Mouse (Mus musculus): ENCODE measurements around the gene Mroh3. TPM values are rescaled to one million over a fixed set of nuclear protein-coding genes. Genes with fewer than 3 reads are reported as not detected.

Mroh3 gene
- polyA plus RNA-seq, 1 experiment from 2014 or later: 0.48 TPM

DNA sequence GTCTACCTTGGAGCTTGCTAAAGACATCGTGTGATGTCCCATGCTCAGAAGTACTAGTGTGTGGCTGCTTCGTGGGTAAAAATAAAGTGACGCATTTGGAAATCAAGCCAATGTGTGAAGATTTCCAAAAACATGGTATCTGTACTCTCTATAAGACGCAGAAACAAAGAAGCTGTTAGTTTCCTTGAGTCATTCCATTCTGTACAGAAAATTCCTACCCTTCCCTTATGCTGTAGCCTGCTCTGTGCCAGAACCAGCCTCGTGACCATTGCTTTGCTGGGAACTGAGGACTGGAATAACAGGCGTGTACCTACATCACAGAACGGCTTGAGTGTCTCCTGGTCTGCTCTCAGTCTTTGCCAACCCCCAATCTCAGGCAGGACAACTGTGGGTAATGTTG, 29.2 kb upstream of the Mroh3 start:
- H3K9me3 ChIP-seq (replicated peaks): no peaks in the 10 kb centered on the region
- no peak overlapping the region for H3K4me3 ChIP-seq (replicated peaks)
- 89% methylated on average over 7 of the region's 7 CpGs for WGBS
- no peak overlapping the region for H3K4me2 ChIP-seq
- H3K27ac ChIP-seq: no peak overlapping the region
- ATAC-seq (replicated peaks; ENCODE audit: low FRiP score): no peak
- no peaks in the 10 kb centered on the region for H3K36me3 ChIP-seq
- no peaks in the 10 kb centered on the region for H3K27me3 ChIP-seq
- H3K4me1 ChIP-seq: no peaks in the 10 kb centered on the region
- no peak overlapping the region for H3K9ac ChIP-seq

DNA sequence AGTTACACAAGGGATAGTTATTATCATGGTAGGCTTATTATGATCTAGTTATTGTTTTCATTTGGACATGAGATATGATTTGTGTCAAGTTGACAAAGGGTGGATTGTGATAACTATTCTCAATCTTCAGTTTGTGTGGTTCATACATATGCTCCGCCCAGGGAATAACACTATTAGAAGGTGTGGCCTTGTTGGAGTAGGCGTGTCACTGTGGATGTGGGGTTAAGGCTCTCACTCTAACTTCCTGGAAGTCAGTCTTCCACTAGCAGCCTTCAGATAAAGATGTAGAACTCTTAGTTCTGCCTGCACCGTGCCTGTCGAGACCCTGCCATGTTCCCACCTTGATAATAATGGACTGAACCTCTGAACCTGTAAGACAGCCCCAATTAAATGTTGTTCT, 25.9 kb upstream of the Mroh3 start:
- no peak overlapping the region for H3K27ac ChIP-seq
- no peak overlapping the region for H3K4me2 ChIP-seq
- H3K36me3 ChIP-seq: no peaks in the 10 kb centered on the region
- H3K9ac ChIP-seq: no peak overlapping the region
- H3K4me1 ChIP-seq: peaks cover 8% of the 10 kb centered on the region
- H3K9me3 ChIP-seq (replicated peaks): no peaks in the 10 kb centered on the region
- no peak overlapping the region for H3K4me3 ChIP-seq (replicated peaks)
- 91% methylated on average over 4 of the region's 4 CpGs for WGBS
- H3K27me3 ChIP-seq: no peaks in the 10 kb centered on the region; the same call in 1 of the 2 replicates
- no peak for ATAC-seq (replicated peaks; ENCODE audit: low FRiP score)

DNA sequence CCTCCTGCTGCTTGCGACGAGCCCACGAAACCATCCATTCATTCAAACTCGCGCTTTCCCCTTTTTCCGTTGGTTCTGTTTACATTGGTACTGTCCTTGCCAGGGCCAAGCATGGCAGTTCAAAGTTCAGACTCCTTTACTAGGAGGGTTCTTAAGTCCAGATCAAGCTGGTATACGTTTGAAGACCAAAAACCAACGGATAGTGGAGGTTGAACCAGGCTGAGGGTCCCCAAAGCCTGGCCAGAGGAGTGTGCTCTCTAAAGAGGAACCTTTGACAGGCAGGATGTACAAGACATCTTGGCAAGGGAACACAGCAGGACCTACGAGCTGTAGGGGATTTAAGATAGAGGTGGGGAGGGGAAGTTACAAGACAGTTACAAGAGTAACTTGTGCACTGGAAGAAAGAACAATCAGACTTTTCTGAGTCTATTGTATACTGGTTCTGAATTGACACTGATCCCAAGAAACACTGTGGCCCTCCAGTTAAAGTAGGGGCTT, 22.0 kb upstream of the Mroh3 start:
- 3% methylated on average over 9 of the region's 9 CpGs for WGBS
- Histone ChIP-seq H3K9ac (peak overlapping the region; percentile 45), H3K4me1 (peaks cover 46% of the 10 kb centered on the region), H3K4me2 (peak overlapping the region; percentile 91), H3K36me3 (no peaks in the 10 kb centered on the region), H3K9me3 (replicated peaks) (no peaks in the 10 kb centered on the region), H3K27ac (no peak overlapping the region), H3K4me3 (replicated peaks) (peak overlapping the region; percentile 54), H3K27me3 (peaks cover 7% of the 10 kb centered on the region; the same call in 1 of the 2 replicates)
- no peak for ATAC-seq (replicated peaks; ENCODE audit: low FRiP score)

DNA sequence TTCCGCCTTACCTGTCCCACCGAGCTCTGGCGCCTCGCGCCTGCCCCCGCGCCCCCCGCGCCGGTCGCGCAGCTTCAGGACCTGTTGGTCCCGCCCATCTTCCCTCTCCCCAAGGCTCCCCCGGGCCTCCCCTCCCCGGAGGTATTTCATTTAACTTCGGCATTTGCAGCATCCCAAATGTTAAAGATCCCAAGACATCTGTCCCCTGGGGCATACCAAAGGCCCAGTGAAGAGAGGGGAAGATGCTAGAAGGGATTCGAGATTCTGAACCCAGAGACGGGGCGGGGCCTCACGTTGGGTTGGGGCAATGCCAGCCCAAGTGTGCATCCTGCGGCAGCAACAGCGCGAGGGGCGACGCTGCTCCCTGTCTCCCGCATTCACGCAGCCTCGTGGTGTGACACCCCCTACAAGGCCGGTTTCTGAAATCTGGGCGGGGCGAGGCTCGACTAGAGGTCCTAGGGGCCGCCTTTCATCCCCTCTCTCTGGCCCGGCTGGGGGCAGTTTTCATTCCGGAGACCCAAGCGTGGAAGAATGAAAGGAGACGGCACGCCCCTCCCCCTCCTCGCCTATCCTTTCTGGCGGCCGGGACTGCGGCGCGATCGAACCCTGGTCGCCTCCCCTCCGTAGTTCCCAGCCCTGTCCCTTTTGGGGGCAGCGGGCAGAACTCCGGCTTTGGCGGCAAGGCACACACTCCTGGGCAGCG, 21.4 kb upstream of the Mroh3 start, which contains the start of gene Inava:
Gene Inava, minus strand, starts transcription at position 373 of the 703 bp plus-strand sequence.
- under 1% methylated on average over 50 of the region's 51 CpGs for WGBS
- Histone ChIP-seq H3K4me3 (replicated peaks) (peak within 1 kb of the TSS; percentile 54), H3K9me3 (replicated peaks) (no peaks in the 10 kb centered on the region), H3K9ac (peak within 1 kb of the TSS; percentile 45), H3K36me3 (no peaks in the 10 kb centered on the region), H3K27ac (peak within 1 kb of the TSS; percentile 87), H3K27me3 (peaks cover 7% of the 10 kb centered on the region; the same call in 1 of the 2 replicates), H3K4me1 (peaks cover 52% of the 10 kb centered on the region), H3K4me2 (peak within 1 kb of the TSS; percentile 91)
- ATAC-seq (replicated peaks; ENCODE audit: low FRiP score): peak; percentile 87

DNA sequence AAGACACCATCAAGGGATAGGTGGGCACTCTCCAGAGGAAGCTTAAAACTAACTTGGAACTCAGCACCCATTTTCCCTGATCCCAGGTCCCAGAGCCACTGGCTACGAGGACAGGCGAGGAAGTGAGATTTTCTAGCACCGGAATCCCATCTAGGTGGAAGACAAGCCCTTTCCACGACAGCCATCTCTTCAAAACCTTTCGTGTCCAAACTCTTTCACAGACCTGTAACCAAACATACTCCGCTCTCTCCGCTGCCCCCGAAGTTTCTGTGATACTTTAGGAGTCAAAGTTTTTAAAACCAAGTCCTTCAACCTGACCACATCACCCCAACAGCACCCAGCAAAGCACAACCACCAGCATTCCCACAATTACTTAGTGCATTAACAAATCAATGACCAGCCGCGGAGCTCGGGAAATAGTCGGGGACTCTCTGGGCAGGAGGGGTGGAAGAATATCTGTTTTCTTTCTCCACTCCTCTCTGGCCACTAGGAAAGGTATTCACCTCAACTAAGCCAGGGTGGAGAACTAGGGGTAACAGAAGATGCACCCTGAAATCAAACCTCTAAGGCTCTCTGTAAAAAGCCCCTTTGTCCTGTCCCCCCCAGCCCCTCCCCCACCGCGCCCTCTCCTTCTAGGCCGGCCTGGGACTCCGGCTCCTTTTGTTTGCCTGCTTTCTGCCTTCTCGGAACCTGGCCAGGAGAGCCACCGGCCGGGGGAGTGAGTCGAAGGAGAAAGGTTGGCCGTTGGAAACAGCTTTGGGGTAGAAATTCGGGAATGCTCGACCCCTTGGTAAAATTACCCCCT, 20.6 kb upstream of the Mroh3 start:
- Histone ChIP-seq H3K4me3 (replicated peaks) (peak overlapping the region; percentile 54), H3K4me2 (peak overlapping the region; percentile 91), H3K27me3 (peaks cover 7% of the 10 kb centered on the region; the same call in 1 of the 2 replicates), H3K4me1 (peaks cover 60% of the 10 kb centered on the region), H3K36me3 (no peaks in the 10 kb centered on the region), H3K9ac (peak overlapping the region; percentile 45), H3K9me3 (replicated peaks) (no peaks in the 10 kb centered on the region), H3K27ac (peak overlapping the region; percentile 87)
- no peak for ATAC-seq (replicated peaks; ENCODE audit: low FRiP score)
- WGBS: 1% methylated on average over 23 of the region's 23 CpGs

DNA sequence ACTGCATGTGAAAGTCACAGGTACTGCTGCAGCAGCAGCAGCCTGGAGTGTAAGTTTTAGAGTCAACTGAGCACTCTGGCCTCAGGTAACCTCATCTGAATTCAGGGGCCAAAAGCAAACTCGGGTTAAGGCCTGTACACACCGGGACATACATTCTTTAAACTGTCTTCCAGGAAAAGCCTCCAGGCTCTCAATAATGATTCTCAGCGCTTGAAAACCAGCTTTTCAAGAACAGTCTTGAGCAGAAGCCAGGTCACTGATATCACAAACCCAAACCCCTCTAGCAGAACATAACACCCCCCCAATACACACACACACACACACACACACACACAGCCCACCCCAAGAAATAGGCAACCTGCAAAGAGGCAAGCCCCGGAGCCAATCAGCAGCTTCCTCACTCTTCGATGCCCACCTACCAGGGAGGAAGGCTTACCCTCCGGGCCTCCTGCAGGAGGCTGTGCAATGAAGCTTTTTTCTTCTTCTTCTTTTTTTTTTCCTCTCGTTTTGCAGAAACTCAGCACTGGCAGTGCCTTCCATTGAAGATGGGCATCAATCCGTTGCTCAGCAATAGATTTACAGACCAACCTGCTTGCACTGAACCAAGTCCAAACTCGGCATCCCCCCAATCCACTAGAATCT, 19.8 kb upstream of the Mroh3 start:
- no peaks in the 10 kb centered on the region for H3K36me3 ChIP-seq
- WGBS: 5% methylated on average over 9 of the region's 9 CpGs
- H3K27me3 ChIP-seq: peaks cover 7% of the 10 kb centered on the region; the same call in 1 of the 2 replicates
- ATAC-seq (replicated peaks; ENCODE audit: low FRiP score): no peak
- H3K4me1 ChIP-seq: peaks cover 68% of the 10 kb centered on the region
- H3K4me3 ChIP-seq (replicated peaks): peak overlapping the region; percentile 54
- peak overlapping the region; percentile 45; the same call in 1 of the 2 replicates for H3K9ac ChIP-seq
- H3K9me3 ChIP-seq (replicated peaks): no peaks in the 10 kb centered on the region
- peak overlapping the region; percentile 91 for H3K4me2 ChIP-seq
- H3K27ac ChIP-seq: peak overlapping the region; percentile 87

DNA sequence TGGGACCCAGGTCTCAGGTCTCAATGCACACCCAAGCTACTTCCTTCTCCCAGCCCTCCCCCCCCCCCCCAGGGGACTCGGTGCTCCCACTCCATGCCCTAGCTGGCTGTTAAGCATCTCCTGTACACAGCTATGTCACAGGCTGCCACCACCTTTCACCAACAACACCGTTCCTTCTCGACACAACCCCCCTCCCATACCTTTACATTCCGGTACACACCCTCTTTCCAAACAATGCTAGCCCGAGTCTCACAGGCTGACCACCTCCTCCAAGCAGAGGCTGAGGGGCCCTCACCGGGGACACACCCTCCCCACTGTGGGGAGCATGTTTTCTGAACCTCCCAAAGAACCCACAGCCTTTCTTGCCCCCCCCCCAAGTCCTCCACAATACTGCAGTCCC, 19.0 kb upstream of the Mroh3 start:
- peak overlapping the region; percentile 87; the same call in 1 of the 2 replicates for H3K27ac ChIP-seq
- no peak overlapping the region for H3K9ac ChIP-seq
- 10% methylated on average over 6 of the region's 6 CpGs for WGBS
- H3K9me3 ChIP-seq (replicated peaks): no peaks in the 10 kb centered on the region
- peaks cover 71% of the 10 kb centered on the region for H3K4me1 ChIP-seq
- peaks cover under 1% of the 10 kb centered on the region; the same call in 1 of the 2 replicates for H3K36me3 ChIP-seq
- peak overlapping the region; percentile 91 for H3K4me2 ChIP-seq
- no peak for ATAC-seq (replicated peaks; ENCODE audit: low FRiP score)
- H3K4me3 ChIP-seq (replicated peaks): peak overlapping the region; percentile 54
- peaks cover 7% of the 10 kb centered on the region; the same call in 1 of the 2 replicates for H3K27me3 ChIP-seq

DNA sequence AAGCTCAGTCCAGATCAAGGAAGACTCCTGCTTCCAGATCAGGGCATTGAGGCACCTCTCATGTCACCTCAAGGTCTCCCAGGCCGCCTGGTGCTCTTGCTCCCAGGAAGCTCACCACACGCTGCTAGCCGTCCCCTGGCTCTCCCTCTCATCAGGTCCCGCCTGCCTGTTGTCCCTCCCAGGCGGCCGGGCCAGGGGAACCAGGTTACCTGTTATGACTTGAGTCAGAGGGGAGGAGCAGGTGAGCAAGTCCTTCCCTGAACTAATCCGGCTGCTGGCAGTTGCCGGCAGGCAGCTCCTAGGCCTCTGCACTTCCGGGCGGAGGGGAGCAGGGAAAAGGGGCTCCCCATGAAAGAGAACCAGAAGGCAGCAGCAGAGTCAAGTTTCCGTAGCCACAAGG, 17.6 kb upstream of the Mroh3 start:
- H3K9me3 ChIP-seq (replicated peaks): no peaks in the 10 kb centered on the region
- H3K36me3 ChIP-seq: peaks cover 14% of the 10 kb centered on the region
- 0 out of 2 replicates have a peak overlapping the region, but pooled peaks have one; percentile 19 for H3K9ac ChIP-seq
- H3K27ac ChIP-seq: peak overlapping the region; percentile 68
- 34% methylated on average over 11 of the region's 11 CpGs for WGBS
- peaks cover 71% of the 10 kb centered on the region for H3K4me1 ChIP-seq
- no peak for ATAC-seq (replicated peaks; ENCODE audit: low FRiP score)
- H3K4me2 ChIP-seq: peak overlapping the region; percentile 91
- peaks cover 7% of the 10 kb centered on the region; the same call in 1 of the 2 replicates for H3K27me3 ChIP-seq
- peak overlapping the region; percentile 54 for H3K4me3 ChIP-seq (replicated peaks)

DNA sequence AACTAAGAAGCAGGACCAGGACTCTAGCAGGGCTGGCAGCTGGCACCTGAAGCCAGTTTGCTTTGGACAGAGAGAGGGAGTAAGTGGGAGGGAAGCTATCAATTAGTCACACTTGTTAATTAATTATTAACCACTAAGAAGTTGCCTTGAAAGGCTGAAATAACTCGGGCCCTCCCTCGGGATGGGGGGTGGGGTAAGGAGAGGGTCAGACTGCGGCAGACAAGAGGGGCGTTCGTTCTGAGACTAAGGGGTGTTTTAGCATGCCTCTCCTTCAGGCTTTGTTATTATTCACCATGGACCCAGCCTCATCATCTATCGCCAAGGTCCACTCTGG, 16.4 kb upstream of the Mroh3 start:
- WGBS: 20% methylated on average over 6 of the region's 6 CpGs
- H3K9ac ChIP-seq: 0 out of 2 replicates have a peak overlapping the region, but pooled peaks have one; percentile 3
- peaks cover 26% of the 10 kb centered on the region for H3K36me3 ChIP-seq
- H3K9me3 ChIP-seq (replicated peaks): no peaks in the 10 kb centered on the region
- peaks cover 64% of the 10 kb centered on the region for H3K4me1 ChIP-seq
- ATAC-seq (replicated peaks; ENCODE audit: low FRiP score): peak; percentile 56
- H3K27me3 ChIP-seq: 0 out of 2 replicates have a peak, but pooled peaks cover 7% of the 10 kb centered on the region
- H3K27ac ChIP-seq: peak overlapping the region; percentile 68
- H3K4me3 ChIP-seq (replicated peaks): peak overlapping the region; percentile 54
- peak overlapping the region; percentile 91 for H3K4me2 ChIP-seq

DNA sequence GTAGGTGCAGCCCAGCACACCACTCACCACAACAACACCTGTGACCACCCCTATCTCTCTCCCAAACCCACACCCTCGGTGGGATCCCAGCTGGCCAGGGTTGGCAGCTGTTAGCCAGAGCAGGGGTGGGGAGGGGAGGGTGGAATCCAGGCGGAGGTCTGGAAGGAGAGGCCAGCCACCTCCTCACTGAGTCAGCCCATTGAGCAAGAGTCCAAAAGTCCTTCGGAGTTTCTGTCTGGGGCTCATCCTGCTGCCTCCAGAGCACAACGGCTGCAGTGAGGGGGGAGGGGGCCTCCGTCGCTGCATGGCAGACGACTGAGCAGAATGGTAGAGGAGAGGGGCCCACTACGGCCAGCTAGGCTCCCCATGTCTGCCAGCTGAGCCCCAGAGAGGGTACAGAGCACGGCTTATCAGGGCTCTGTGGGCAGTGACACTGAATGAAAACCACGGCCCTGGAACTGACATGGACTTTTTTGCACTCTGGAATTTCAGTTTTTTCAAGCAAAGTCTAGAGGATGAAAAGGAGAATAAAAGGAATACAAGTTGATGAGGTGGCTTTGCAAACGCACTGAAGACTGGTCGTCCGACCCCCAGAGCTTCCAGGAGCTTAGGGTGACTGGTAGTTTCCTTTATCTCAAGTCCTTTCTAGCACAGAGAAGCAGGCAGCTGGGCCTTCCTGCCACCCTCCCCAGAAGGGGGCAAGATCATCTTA, 15.9 kb upstream of the Mroh3 start:
- 18% methylated on average over 13 of the region's 13 CpGs for WGBS
- Histone ChIP-seq H3K36me3 (peaks cover 31% of the 10 kb centered on the region), H3K27ac (peak overlapping the region; percentile 68), H3K27me3 (0 out of 2 replicates have a peak, but pooled peaks cover 7% of the 10 kb centered on the region), H3K4me3 (replicated peaks) (peak overlapping the region; percentile 15), H3K4me1 (peaks cover 63% of the 10 kb centered on the region), H3K4me2 (peak overlapping the region; percentile 91), H3K9me3 (replicated peaks) (no peaks in the 10 kb centered on the region), H3K9ac (no peak overlapping the region)
- ATAC-seq (replicated peaks; ENCODE audit: low FRiP score): peak; percentile 70

DNA sequence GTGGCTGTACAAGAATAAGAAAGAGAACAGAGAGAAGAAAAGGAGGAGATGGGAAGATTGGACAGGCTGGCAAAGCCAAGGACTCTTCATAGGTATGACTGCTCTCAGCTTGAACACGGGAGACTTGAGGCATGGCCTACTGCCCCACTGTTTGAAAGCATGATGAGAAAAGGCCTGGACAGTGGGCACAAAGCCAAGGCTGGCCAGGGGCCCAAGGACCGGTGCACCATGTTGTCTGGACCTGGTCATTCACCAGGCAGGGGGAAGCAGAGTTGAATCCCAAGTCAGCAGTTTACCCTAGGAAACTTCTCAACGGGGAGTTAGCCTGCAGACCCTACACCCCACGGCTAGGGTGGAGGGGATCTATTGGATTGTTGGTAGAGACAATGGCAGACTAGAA, 15.2 kb upstream of the Mroh3 start:
- H3K9me3 ChIP-seq (replicated peaks): no peaks in the 10 kb centered on the region
- WGBS: 65% methylated on average over 4 of the region's 4 CpGs
- H3K36me3 ChIP-seq: peaks cover 34% of the 10 kb centered on the region
- H3K4me3 ChIP-seq (replicated peaks): no peak overlapping the region
- 0 out of 2 replicates have a peak, but pooled peaks cover 7% of the 10 kb centered on the region for H3K27me3 ChIP-seq
- H3K27ac ChIP-seq: peak overlapping the region; percentile 68
- peaks cover 57% of the 10 kb centered on the region for H3K4me1 ChIP-seq
- peak overlapping the region; percentile 91; the same call in 1 of the 2 replicates for H3K4me2 ChIP-seq
- no peak overlapping the region for H3K9ac ChIP-seq
- ATAC-seq (replicated peaks; ENCODE audit: low FRiP score): no peak

Data from kidney, embryonic 15.5 days (tissue).